Mouse (Mus musculus) hematopoietic stem cell, adult 5-6 weeks (primary cell): ENCODE data around the gene Trim38. TPM values are rescaled to one million over a fixed set of nuclear protein-coding genes. Genes with fewer than 3 reads are reported as not detected.

Source experiments
- ATAC-seq, 2 experiments: fragments of 125-278 bp in 1 of 2; replicated peaks in 1 of 2; 2 replicates each; pipeline ENCODE4 v1.8.0; 2016 to 2017; ENCODE audit warnings: inconsistent platforms in 2 of 2, mild to moderate bottlenecking in 2 of 2, moderate number of reproducible peaks in 2 of 2, low read depth in 1 of 2, moderate TSS enrichment in 1 of 2; ENCODE audit not compliant: low FRiP score in 2 of 2, poor library complexity in 2 of 2, severe bottlenecking in 2 of 2, insufficient read depth in 1 of 2, low TSS enrichment in 1 of 2
- total RNA-seq: library from RNA; stranded (forward); fragments of 172-1452, 232-1000 nt; gene quantifications from 2 replicates; pipeline ENCODE4 v1.2.3, GENCODE M21; 2017

Trim38 gene
- total RNA-seq, 1 experiment from 2014 or later: not detected

DNA sequence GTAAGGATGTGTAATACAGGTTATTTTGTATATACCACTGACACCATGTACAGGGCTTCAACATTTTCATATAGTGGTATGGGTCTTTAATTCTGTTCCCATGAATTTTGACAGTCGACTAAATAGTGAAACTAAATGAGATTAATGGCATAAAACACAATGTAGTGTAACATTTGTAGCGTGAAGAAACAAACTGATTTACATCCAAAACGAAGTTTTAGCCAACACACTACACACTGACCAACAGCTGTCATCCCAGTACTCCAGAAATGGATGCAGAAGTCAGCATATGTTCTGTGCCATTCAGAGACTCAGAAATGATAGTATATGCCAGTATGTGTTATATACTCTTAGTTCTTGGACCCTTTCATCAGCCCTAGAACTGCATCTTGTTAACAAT, 11.8 kb upstream of the Trim38 start:
- ATAC-seq: no peak

DNA sequence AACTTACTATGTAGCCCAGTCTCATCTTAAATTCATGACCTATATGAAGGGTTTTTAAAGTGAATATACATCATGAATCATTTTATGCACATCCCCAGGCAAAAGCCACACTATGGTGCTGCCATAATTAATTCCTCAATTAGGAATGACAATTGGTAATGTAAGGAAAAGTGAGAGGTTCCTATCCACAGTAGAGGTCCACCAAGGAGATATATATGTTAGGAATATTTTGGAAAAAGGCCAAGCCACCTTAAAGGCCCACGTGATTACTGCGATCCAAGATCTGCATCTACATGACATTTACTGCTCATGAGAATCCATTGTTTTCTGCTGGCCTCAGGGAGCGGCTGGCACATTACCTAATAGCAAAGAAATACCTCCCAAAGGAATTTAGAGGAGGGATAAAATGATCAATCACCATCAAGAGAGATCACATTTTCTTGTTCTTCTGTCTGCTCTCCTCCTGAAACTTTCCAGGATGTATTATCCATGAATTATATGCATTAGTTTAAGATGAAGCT, 10.4 kb upstream of the Trim38 start:
- ATAC-seq: no peak

DNA sequence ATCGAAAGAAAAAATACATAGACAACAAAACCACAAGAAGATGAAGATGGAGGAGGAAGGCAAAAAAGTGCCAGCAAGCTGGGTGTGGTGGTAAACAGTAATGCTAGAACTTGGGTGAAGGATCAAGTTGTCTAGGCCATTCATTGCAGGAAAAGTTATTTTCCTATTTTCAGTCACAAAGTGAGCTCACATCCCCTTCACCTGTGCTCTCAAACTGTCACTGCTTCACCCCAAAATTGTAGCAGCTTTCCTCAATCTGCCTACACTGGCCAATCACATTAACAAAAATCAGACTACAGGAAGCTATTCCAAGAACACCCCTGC, 9.8 kb upstream of the Trim38 start:
- ATAC-seq: no peak

DNA sequence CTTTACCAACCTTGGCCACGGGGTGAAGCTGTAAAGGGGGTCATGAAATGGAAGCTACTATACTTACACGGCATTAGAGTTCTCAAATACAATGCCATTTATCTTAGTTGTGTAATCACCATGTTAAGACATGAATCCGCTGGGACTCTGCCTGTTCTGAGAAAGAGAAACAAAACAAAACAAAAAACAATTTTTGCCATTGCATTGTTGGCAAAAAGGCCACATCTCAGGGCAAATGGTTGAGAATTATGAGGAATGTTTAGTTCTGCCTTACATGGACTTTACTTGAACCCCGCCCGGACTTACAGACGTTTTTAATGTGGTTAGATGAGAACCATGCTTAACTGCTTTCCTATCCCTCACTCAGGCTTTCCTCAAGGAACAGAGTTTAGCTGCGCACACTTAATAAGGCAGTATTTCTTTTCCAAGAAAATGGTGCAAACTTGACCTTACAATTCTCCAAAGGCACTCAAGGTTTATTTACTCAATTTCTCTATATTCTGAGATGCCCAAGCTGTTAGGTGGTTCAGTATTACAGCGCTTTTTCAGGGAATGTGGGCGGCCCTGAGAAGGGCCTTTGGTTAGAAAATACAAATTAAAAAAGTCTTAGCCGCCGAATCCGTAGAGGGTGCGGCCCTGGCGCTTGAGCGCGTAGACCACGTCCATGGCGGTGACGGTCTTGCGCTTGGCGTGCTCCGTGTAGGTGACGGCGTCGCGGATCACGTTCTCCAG, 9.3 kb upstream of the Trim38 start:
- ATAC-seq: no peak

DNA sequence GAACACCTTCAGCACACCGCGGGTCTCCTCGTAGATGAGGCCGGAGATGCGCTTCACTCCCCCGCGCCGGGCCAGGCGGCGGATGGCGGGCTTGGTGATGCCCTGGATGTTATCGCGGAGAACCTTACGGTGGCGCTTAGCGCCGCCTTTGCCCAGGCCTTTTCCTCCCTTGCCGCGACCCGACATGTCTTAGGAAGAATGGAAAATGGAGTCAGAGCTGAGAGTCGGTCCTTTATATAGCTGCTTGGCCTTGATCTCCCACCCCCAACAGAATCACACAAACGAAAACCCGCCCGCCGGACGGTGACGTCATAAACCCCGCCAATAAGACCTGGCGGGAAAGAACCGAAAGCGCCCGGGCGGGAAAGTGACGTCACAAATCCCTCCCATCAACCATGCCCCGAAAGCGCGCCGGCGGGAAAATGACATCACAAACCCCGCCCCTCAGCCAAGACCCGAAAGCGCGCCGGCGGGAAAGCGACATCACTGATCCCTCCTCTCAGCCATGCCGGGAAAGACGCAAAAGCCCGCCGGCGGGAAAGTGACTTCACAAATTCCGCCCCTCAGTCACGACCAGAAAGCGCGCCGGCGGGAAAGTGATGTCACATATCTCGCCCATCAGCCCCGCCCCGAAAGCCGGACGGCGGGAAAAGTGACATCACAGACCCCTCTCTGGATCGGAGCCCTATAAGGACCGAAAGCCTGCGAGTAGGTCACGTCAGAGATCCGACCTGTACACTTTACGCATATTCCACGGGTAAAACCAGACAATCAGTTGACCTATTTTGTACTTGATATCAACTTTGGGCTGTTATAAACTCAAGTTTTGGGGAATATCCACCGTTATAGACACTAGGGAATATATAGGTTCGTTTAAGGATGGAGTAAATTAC, 8.5 kb upstream of the Trim38 start, which contains the start of gene Hist1h4a:
Gene Hist1h4a (minus strand): TSS at position 259 of the 893 bp plus-strand sequence.
- peak; percentile 49 to 50 for ATAC-seq

DNA sequence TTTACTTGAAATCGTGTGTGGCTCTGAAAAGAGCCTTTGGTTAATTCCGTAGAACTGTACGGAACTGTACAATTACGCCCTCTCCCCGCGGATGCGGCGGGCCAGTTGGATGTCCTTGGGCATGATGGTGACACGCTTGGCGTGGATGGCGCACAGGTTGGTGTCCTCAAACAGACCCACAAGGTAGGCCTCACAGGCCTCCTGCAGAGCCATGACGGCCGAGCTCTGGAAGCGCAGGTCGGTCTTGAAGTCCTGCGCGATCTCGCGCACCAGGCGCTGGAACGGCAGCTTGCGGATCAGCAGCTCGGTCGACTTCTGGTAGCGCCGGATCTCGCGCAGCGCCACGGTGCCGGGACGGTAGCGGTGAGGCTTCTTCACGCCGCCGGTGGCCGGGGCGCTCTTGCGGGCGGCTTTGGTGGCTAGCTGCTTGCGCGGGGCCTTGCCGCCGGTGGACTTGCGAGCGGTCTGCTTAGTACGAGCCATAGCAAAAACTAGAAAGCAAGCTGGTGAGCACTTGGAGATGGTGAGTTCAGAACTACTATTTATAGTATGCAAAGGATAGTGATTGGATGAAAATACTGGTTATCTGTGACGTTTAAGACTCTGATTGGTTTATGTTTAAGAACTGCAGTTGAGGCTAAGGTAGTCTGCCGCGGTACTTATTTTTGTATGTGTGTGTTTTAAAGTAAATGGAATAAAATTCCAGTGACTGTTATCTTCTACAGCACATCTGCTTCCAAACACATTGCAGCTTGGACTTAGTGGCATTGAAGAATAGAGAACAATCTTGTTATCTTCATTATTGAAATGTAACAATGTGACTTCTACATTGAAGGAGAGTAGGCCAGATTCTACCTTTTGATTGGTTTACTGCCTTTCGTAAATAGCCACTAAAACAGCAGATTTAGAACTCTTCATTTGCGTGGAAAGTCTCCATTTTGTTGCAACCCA, 7.6 kb upstream of the Trim38 start, which contains the start of gene Hist1h3a:
Gene Hist1h3a (minus strand): TSS at position 516 of the 951 bp plus-strand sequence.
- ATAC-seq: peak; percentile 47 to 57; a peak in 3 of 4 replicates

DNA sequence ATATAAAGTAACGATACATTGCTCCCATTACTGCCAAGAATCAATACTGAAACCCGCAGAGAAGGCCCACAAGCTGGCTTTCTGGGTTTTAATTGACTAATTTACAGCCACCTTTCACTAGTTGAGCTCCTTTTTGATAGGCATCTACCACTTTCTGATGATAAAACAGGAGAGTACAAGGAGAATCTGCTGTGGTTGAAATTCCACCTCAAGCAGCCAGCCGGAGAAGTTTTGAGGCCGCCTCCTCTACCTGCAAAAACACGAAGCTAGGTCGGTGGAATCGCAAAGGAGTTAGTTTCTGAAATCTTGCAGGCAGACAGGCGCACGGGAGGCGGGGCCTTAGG, 6.5 kb upstream of the Trim38 start:
- ATAC-seq: no peak

DNA sequence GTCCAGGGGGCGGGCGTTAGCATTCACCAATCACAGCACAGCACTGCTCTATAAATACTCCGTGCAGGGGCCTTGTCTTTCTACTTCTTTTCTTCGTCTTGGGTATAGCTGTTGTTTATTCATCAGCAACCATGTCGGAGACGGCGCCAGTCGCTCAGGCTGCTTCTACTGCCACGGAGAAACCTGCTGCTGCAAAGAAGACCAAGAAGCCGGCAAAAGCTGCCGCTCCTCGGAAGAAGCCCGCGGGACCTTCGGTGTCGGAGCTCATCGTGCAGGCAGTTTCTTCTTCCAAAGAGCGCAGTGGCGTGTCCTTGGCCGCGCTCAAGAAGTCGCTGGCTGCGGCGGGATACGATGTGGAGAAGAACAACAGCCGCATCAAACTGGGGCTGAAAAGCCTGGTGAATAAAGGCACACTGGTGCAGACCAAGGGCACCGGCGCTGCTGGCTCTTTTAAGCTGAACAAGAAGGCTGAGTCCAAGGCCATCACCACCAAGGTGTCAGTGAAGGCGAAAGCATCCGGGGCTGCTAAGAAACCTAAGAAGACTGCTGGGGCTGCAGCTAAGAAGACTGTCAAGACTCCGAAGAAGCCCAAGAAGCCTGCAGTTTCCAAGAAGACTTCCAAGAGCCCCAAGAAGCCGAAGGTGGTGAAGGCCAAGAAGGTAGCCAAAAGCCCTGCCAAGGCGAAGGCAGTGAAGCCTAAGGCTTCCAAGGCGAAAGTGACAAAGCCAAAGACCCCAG, 6.0 kb upstream of the Trim38 start, which contains the start of gene Hist1h1a:
Gene Hist1h1a (plus strand): TSS at position 81 of the 738 bp plus-strand sequence.
- peak; percentile 55 to 63 for ATAC-seq

DNA sequence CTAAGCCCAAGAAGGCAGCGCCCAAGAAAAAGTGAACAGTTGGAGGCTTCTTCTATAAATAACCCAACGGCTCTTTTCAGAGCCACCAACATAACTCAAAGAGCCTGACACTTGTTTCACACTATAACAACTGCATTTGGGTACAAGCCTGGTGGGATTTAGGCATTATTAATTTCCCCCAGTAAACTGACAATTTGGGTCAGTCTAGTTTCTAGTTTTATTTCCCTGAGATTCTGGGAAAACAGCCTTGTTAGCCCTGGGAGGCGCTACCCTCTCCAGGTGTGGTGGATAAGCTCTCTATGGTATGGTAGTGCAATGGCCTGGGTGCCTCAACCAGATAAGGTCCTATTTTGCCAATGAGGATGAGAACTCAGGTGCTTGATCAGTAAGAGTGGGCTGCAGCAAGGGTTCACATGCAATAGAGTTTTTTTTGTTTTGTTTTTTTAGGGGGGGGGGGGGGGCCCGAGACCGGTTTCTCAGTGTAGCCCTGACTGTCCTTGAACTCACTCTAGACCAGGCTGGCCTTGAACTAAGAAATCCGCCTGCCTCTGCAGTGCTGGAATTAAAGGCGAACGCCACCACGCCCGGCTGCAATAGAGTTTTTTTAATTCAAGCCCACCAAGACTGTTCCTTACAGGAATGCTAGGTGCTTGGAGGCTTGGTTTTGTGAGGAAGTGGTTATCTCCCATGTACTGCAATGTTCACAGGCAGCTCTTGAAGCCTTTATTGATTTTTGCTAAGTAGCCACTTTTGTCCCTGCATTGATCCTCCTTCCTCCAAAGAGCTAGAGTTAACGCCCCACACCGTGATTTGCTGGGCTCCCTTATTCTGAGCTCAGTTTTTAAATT, 5.2 kb upstream of the Trim38 start:
- no peak for ATAC-seq

DNA sequence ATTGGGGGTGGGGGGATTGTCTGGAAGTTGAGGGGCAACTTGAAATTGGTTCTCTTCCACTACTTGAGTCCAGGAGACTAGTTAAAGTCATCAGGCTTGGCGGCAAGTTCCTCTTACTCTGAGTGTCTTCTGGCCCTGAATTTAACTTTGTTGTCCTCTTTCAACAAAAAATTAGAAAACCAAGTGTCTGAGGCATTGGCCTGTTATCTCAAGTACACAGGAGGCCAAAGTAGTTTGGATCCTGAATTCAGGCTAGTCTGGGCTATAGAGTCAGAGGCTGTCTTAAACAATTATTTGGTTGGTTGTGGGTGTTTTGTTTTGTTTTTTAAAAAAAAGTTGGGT, 4.6 kb upstream of the Trim38 start:
- no peak for ATAC-seq

DNA sequence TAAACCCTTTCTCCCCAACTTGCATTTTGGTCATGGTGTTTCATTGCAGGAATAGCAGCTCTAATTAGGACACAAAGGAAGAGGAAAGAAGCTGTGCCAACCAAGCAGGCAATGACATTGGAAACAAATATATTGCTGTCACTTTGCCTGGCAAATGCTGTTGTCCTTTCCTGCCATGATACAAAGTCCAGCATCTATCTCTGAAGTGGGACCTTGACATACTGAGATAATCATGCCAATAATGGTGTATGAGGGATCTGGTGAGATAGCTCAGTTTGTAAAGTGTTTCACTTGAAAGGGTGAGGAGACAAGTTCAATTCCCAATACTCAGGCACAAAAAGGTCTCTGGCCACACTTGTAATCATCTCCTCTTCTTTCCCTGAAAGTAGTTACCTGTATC, 2.9 kb upstream of the Trim38 start:
- no peak for ATAC-seq

DNA sequence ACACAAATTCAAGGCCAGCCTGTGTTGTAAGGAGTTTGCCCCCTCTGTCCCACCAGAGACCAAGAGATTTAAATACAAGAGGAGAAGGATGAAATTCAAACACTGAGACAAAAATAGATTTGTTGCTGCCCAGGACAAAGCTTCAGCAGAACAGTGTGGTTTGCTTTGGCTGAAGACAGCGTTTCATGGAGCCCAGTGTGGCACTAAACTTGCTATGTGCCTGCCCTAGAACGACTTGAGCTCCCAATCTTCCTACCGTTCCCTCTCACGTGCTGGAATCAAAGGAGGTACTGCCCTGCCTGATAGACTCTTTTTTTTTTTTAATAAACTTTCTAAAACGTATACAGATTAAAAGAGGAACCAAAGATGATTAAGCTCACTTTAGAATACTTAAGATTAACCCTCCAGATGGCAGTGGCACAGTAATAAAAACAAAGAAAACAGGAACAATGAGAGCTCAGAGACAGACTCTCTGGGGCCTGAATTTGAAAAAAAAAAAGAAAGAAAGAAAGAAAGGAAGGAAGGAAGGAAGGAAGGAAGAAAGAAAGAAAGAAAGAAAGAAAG, 797 bp upstream of the Trim38 start:
- ATAC-seq: peak; percentile 63 to 81

DNA sequence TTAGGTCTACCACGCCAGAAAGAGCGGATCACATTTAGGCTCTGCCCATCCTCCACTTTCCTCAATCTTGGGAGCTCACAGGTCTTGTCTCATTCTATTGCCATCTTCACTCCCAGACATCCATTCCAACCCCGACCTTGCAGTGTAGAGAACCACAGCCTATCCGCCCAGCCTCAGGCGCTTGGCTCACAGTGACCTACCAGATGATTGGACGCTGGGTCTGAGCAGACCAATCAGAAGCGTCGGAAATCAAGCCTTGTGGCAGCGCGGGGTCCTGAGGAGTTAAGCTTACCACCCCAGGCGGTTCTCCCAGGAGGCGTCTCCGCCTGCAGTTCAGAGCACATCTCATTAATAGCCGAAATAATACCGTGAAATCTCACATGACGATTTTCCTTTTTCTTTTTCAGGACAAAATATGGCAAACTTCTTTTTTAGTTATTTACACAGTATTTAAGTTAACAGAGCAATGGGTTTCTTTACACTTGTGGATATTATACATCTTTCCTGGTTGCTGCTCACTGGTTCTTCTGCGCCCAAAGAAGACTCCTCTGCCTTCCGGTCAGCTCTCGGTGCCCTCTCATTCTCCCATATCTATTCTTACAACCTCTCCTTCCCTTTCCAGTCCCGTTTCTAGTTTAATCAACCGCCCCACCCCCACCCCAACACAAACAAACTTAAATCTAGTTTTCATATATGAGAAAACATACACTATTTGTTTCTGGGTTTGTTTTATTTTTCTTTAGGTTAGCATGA, 3.0 kb downstream of the Trim38 start:
- ATAC-seq: peak; percentile 37 to 47; a peak in 3 of 4 replicates

DNA sequence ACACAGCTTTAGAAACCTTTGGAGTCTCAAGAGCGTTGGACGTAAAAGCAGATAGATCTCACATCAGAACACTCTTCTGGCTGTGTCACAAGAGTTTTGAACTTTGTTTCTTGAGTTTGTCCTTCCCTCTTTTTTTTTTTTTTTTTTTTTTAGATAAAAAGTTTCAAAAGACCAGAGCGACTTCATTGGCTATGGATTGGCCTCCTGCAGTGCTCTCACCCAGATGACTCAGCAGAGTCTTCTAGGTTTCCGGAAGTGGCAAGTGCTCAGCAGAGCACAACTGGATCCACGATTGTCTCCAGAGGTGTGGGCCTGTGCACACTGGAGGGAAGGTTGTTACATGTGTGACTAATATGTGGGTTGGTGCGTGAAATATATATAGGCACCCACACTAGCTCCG, 8.6 kb downstream of the Trim38 start:
- ATAC-seq: 0 out of 4 replicates have a peak, but pooled peaks have one; percentile 7 to 10

DNA sequence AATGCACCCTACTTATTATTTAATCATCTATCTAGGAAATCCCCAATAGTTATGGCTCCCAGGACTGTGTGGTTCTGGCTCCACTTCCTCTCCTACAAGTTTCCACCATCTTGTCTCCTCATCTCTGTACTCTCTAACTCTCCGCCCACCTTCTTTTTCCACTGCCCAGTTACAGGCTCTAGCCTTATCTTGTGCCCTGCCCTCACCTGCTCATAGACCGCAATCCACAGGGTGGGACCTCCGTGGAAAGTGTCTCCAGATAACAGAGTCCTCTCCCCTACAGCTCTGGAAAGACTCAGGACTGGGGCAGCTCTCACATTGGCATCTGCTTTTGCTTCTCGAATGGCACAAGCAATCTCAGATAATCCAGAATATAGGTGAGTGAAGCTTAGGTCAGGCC, 9.3 kb downstream of the Trim38 start:
- no peak for ATAC-seq
